Mouse (Mus musculus): ENCODE results near the gene Amy2a1. TPM values are rescaled to one million over a fixed set of nuclear protein-coding genes. Genes with fewer than 3 reads are reported as not detected.
"Not testable (repeated sequence)": the region's sequence is repeated elsewhere in the genome, so short reads cannot be mapped to it uniquely, and the experiment has no call there.

The Amy2a1 gene
- total RNA-seq (2017) = not detected in 2 replicates

- ATAC-seq (replicated peaks; ENCODE audit: low read depth, poor library complexity, severe bottlenecking) = not testable (repeated sequence)
Observed at GRCm38 (mm10) chr3:113532328-113532727, at the start of gene Amy2a1. Amy2a1 (minus strand) TSS chr3:113532428.

GRCm38 (mm10) chr3:113574578-113574977 is 42.4 kb upstream of the Amy2a1 start:
- ATAC-seq (replicated peaks; ENCODE audit: low read depth, poor library complexity, severe bottlenecking) = no peak

- no peak for ATAC-seq (replicated peaks; ENCODE audit: low read depth, poor library complexity, severe bottlenecking)
Observed at GRCm38 (mm10) chr3:113574138-113574537, 41.9 kb upstream of the Amy2a1 start.

GRCm38 (mm10) chr3:113572158-113572557 is 39.9 kb upstream of the Amy2a1 start:
- ATAC-seq (replicated peaks; ENCODE audit: low read depth, poor library complexity, severe bottlenecking) = no peak

GRCm38 (mm10) chr3:113539692-113540091 is 7.5 kb upstream of the Amy2a1 start:
- ATAC-seq (replicated peaks; ENCODE audit: low read depth, poor library complexity, severe bottlenecking) = no peak

Other genes with a start within 250 kb of the Amy2a1 start
- gene Amy2a4, start 241.0 kb downstream of the Amy2a1 start, total RNA-seq (2017) = not detected in 2 replicates
- not detected in 2 replicates for gene Amy2a3, start 208.4 kb downstream of the Amy2a1 start, total RNA-seq (2017)
- gene Amy2a2, start 175.8 kb downstream of the Amy2a1 start, total RNA-seq (2017) = not detected in 2 replicates
- gene Amy1, start 74.3 kb upstream of the Amy2a1 start, total RNA-seq (2017) = 2.2 and 4.5 TPM in 2 replicates
- gene Rnpc3, start 97.7 kb upstream of the Amy2a1 start, total RNA-seq (2017) = 59.1 and 69.9 TPM in 2 replicates

All from common myeloid progenitor, adult 5-6 weeks (primary cell).